Mouse (Mus musculus) embryo, embryonic 10.5 days (tissue): ENCODE data around the gene Leng8.

Experiments used
- DNase-seq: peaks from one replicate; pipeline ENCODE4 v3.0.0-alpha.2; 2015; ENCODE audit warnings: low spot score

Gene Leng8

GRCm38 (mm10) chr7:4136771-4137531 is at the start of gene Leng8:
Leng8 (plus strand) TSS chr7:4137039.
- DNase-seq, result peak; percentile 98

- DNase-seq, result no peak
Measured at GRCm38 (mm10) chr7:4087238-4087895, 49.5 kb upstream of the Leng8 start.

- no peak for DNase-seq
Measured at GRCm38 (mm10) chr7:4087896-4088480, 48.9 kb upstream of the Leng8 start.

GRCm38 (mm10) chr7:4088679-4089078 is 48.2 kb upstream of the Leng8 start:
- DNase-seq, result no peak

- peak; percentile 12 for DNase-seq
Measured at GRCm38 (mm10) chr7:4091170-4091569, 45.7 kb upstream of the Leng8 start.

GRCm38 (mm10) chr7:4098301-4098700 is 38.5 kb upstream of the Leng8 start:
- no peak for DNase-seq

GRCm38 (mm10) chr7:4098832-4099231 is 38.0 kb upstream of the Leng8 start:
- no peak for DNase-seq

GRCm38 (mm10) chr7:4101144-4101543 is 35.7 kb upstream of the Leng8 start:
- no peak for DNase-seq

GRCm38 (mm10) chr7:4103411-4103810 is 33.4 kb upstream of the Leng8 start:
- DNase-seq, result peak; percentile 77

GRCm38 (mm10) chr7:4111766-4112165 is 25.1 kb upstream of the Leng8 start:
- no peak for DNase-seq

GRCm38 (mm10) chr7:4117050-4117814 is 19.6 kb upstream of the Leng8 start:
- DNase-seq, result no peak

GRCm38 (mm10) chr7:4119344-4119902 is 17.4 kb upstream of the Leng8 start, which contains the start of gene Ttyh1:
Ttyh1 (plus strand) TSS chr7:4119408.
- DNase-seq, result peak; percentile 56

GRCm38 (mm10) chr7:4119976-4120921 is 16.6 kb upstream of the Leng8 start:
- DNase-seq, result no peak

- DNase-seq, result no peak
Measured at GRCm38 (mm10) chr7:4122076-4122768, 14.6 kb upstream of the Leng8 start.

GRCm38 (mm10) chr7:4122783-4123182 is 14.1 kb upstream of the Leng8 start:
- DNase-seq, result no peak

- peak; percentile 36 for DNase-seq
Measured at GRCm38 (mm10) chr7:4123732-4124131, 13.1 kb upstream of the Leng8 start.

GRCm38 (mm10) chr7:4124315-4124759 is 12.5 kb upstream of the Leng8 start:
- peak; percentile 90 for DNase-seq

- DNase-seq, result no peak
Measured at GRCm38 (mm10) chr7:4124856-4125255, 12.0 kb upstream of the Leng8 start.

- no peak for DNase-seq
Measured at GRCm38 (mm10) chr7:4125306-4125705, 11.5 kb upstream of the Leng8 start.
